7 mouse cellular contexts compared by ENCODE assay signal in the genomic region with DNA sequence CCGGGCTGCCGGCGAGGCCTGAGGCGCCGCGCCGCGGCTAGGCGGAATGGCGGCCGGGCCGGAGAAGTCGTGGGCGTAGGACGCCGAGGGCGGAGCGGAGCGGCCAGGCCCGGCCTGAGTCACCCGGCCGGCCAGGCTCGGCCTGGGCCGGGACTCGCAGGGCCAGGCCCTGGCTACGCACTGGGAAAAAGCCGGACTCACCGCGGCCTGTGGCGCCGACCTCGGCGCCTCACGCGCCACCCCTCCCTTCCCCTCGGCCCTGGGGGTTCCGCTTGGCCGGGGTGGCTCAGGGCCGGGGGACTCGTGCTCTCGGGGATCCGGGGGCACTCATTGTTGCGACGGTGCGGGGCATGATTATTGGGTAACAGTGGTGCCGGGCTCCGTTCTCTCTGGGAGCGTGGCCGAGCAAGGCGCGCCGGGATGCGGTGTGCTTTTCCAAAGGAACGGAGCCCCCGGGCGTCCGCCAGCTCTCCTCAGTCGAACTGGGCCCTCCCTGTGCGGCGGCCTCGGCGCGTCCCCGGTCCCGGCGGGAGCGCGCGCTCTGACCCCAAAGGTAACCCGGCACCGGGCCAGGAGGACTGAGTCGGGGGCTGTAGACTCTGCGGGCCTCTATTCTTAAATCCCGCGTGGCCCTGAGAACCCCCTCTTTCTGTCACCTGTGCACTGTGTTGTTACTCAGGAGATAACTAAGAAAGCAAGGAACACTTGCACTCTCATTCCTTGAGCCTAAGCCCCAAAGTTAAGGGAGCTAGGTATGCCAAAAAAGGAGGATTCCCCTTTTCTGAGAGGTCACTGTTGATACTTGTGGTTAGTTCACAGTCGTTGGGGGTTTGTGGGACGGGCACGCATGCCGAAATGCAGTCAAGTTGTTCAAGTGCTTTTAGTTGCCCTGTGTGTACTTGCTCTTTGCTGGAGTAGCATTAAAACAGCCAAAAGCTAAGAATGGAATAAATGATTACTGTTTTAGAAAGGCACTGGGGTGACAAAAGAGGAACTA. TPM values are rescaled to one million over a fixed set of nuclear protein-coding genes. Genes with fewer than 3 reads are reported as not detected.
DNase-seq lines count a peak whose midpoint lies in the region; ATAC-seq and TF ChIP-seq lines count a peak whose summit lies in the region.

No protein-coding gene starts in this region.

- ATAC-seq in intestine, embryonic 16.5 days: peak; percentile 83
- ATAC-seq in limb, embryonic 11.5 days (ENCODE audit: insufficient number of reproducible peaks, low FRiP score, low TSS enrichment, low read depth): peak; percentile 83
- peak; percentile 86 for ATAC-seq in midbrain, embryonic 13.5 days

- no peak for TF ChIP-seq CTCF in small intestine, adult 2 months (IDR thresholded peaks at IDR 0.05; ENCODE audit: extremely low read depth, insufficient read length, insufficient replicate concordance, low read depth, low read length)

- no peak; the same call in none of the 2 replicates for TF ChIP-seq POLR2A in small intestine, adult 2 months (IDR thresholded peaks at IDR 0.05; ENCODE audit: low read depth, low read length)

- peak; percentile 88 for DNase-seq in adrenal gland, adult 2 months
- peak; percentile 86 for DNase-seq in embryo, embryonic 11 days
- DNase-seq in gastrocnemius, postnatal 4 days (ENCODE audit: low spot score in 2 of 2): peak; percentile 55 to 73
- DNase-seq in limb, embryonic 11.5 days (ENCODE audit: low spot score): peak; percentile 81

- under 1% methylated on average over 78 of the region's 79 CpGs for WGBS in intestine, embryonic 16.5 days
- WGBS in limb, embryonic 11.5 days: under 1% methylated on average over 61 of the region's 79 CpGs
- under 1% methylated on average over 76 of the region's 79 CpGs for WGBS in midbrain, embryonic 13.5 days
- under 1% methylated on average over 79 of the region's 79 CpGs for WGBS in small intestine, adult 2 months

- H3K27ac ChIP-seq in intestine, embryonic 16.5 days (ENCODE audit: low read length): peak overlapping the region; percentile 98
- H3K27ac ChIP-seq in limb, embryonic 11.5 days (replicated peaks; ENCODE audit: low read depth, low read length): peak overlapping the region; percentile 98
- H3K27ac ChIP-seq in midbrain, embryonic 13.5 days: peak overlapping the region; percentile 98
- H3K27ac ChIP-seq in small intestine, adult 2 months (ENCODE audit: insufficient read depth, low read depth, low read length): peak overlapping the region; percentile 87

- H3K4me3 ChIP-seq in intestine, embryonic 16.5 days (ENCODE audit: low read length): peak overlapping the region; percentile 98
- peak overlapping the region; percentile 95 for H3K4me3 ChIP-seq in limb, embryonic 11.5 days (ENCODE audit: low read depth, low read length)
- H3K4me3 ChIP-seq in midbrain, embryonic 13.5 days (replicated peaks): peak overlapping the region; percentile 98
- peak overlapping the region; percentile 96 for H3K4me3 ChIP-seq in small intestine, adult 2 months (ENCODE audit: low read depth, low read length)

- H3K9me3 ChIP-seq in intestine, embryonic 16.5 days (ENCODE audit: control insufficient read depth, low read length): no peaks in the 10 kb centered on the region
- H3K9me3 ChIP-seq in limb, embryonic 11.5 days (ENCODE audit: control insufficient read depth, low read length): no peaks in the 10 kb centered on the region
- H3K9me3 ChIP-seq in midbrain, embryonic 13.5 days: no peaks in the 10 kb centered on the region

- H3K9ac ChIP-seq in intestine, embryonic 16.5 days (ENCODE audit: low read depth, low read length): peak overlapping the region; percentile 100
- H3K9ac ChIP-seq in limb, embryonic 11.5 days (ENCODE audit: low read length): peak overlapping the region; percentile 99
- peak overlapping the region; percentile 99 for H3K9ac ChIP-seq in midbrain, embryonic 13.5 days (replicated peaks)

- peak overlapping the region; percentile 82 for H3K4me2 ChIP-seq in intestine, embryonic 16.5 days (ENCODE audit: low read depth, low read length)
- H3K4me2 ChIP-seq in limb, embryonic 11.5 days (ENCODE audit: low read depth, severe bottlenecking): peak overlapping the region; percentile 62
- H3K4me2 ChIP-seq in midbrain, embryonic 13.5 days (replicated peaks): peak overlapping the region; percentile 76

- peaks cover 20% of the 10 kb centered on the region for H3K4me1 ChIP-seq in intestine, embryonic 16.5 days (ENCODE audit: control insufficient read depth, insufficient read depth, low read length)
- peaks cover 7% of the 10 kb centered on the region for H3K4me1 ChIP-seq in limb, embryonic 11.5 days (ENCODE audit: control insufficient read depth, insufficient read depth, low read length)
- H3K4me1 ChIP-seq in midbrain, embryonic 13.5 days (replicated peaks): peaks cover 31% of the 10 kb centered on the region
- 0 out of 2 replicates have a peak, but pooled peaks cover 2% of the 10 kb centered on the region for H3K4me1 ChIP-seq in small intestine, adult 2 months (ENCODE audit: control insufficient read depth, insufficient read depth, insufficient read length, low read length)

- no peaks in the 10 kb centered on the region for H3K36me3 ChIP-seq in intestine, embryonic 16.5 days (ENCODE audit: control insufficient read depth, insufficient read depth, low read length)
- no peaks in the 10 kb centered on the region for H3K36me3 ChIP-seq in limb, embryonic 11.5 days (ENCODE audit: control insufficient read depth, insufficient read depth, low read length)
- H3K36me3 ChIP-seq in midbrain, embryonic 13.5 days: no peaks in the 10 kb centered on the region
- H3K36me3 ChIP-seq in small intestine, adult 2 months (ENCODE audit: control insufficient read depth, insufficient read depth, low read length): no peaks in the 10 kb centered on the region

- no peaks in the 10 kb centered on the region for H3K27me3 ChIP-seq in intestine, embryonic 16.5 days (replicated peaks; ENCODE audit: control insufficient read depth, insufficient read depth, low read length)
- no peaks in the 10 kb centered on the region for H3K27me3 ChIP-seq in limb, embryonic 11.5 days (ENCODE audit: control insufficient read depth, insufficient read depth, low read length)
- H3K27me3 ChIP-seq in midbrain, embryonic 13.5 days: no peaks in the 10 kb centered on the region
- H3K27me3 ChIP-seq in small intestine, adult 2 months (ENCODE audit: control insufficient read depth, insufficient read depth, low read length): no peaks in the 10 kb centered on the region

RNA-seq across cellular contexts. Expression of a gene that starts 1.7 kb away (rescaled TPM):
- 100 to 1,000 TPM in 1 of 2 experiments, 10 to 100 TPM in 1; 89.9 to 107 TPM for total RNA-seq in adrenal gland, adult 2 months (2021)
- polyA plus RNA-seq in adrenal gland, adult 2 months (2012; rRNA removed): 7.4 and 9.2 TPM in 2 replicates
- total RNA-seq in gastrocnemius, postnatal 4 days (2021): 100 to 1,000 TPM in 1 of 2 experiments, 10 to 100 TPM in 1; 89.5 to 109 TPM
- 94.2 and 97.6 TPM in 2 replicates for polyA plus RNA-seq in intestine, embryonic 16.5 days (2015; fragmentation: Nextera tagmentation; extraction: Ambion mirVana)
- 163 and 166 TPM in 2 replicates for polyA plus RNA-seq in limb, embryonic 11.5 days (2014; fragmentation: Nextera tagmentation; extraction: Ambion mirVana)
- 135 and 138 TPM in 2 replicates for polyA plus RNA-seq in midbrain, embryonic 13.5 days (2015; fragmentation: Nextera tagmentation; extraction: Ambion mirVana)
- polyA plus RNA-seq in small intestine, adult 2 months (2012; rRNA removed): 6.0 and 8.9 TPM in 2 replicates

Comparison
In these comparisons a context has a peak if more than half of its experiments do, and no peak if none do; other contexts are left out.
1. Peak in every context shown above with its lines: DNase-seq, ATAC-seq, H3K4me3 ChIP-seq and H3K27ac ChIP-seq.